Mouse (Mus musculus) hindbrain, embryonic 11.5 days (tissue): ENCODE data around the gene Ino80. TPM values are rescaled to one million over a fixed set of nuclear protein-coding genes. Genes with fewer than 3 reads are reported as not detected.

Experiments
- ATAC-seq: fragments of 200-750 bp; cut with Nextera tagmentation; 2 replicates; pipeline ENCODE4 v1.8.0; 2017; ENCODE audit warnings: mild to moderate bottlenecking, moderate TSS enrichment, moderate library complexity; ENCODE audit not compliant: low FRiP score
- DNase-seq: peaks from one replicate; pipeline ENCODE4 v3.0.0-alpha.2; 2015; ENCODE audit warnings: low spot score
- H3K27ac ChIP-seq: fragments of 300-500 bp; sonication (generic); 2 replicates; pipeline ENCODE4 v1.5.1; 2014; ENCODE audit warnings: mild to moderate bottlenecking, low read depth, low read length
- H3K27me3 ChIP-seq: fragments of 300-500 bp; sonication (generic); 2 replicates; pipeline ENCODE4 v1.6.1; 2014; ENCODE audit warnings: mild to moderate bottlenecking, low read length, moderate library complexity, mixed read lengths; ENCODE audit not compliant: control insufficient read depth, insufficient read depth
- H3K36me3 ChIP-seq: fragments of 300-500 bp; sonication (generic); 2 replicates; pipeline ENCODE4 v1.6.1; 2014; ENCODE audit warnings: mild to moderate bottlenecking, low read length, moderate library complexity, mixed read lengths; ENCODE audit not compliant: control insufficient read depth, insufficient read depth
- H3K4me1 ChIP-seq: fragments of 300-500 bp; sonication (generic); replicated peaks from 2 replicates; pipeline ENCODE4 v1.6.1; 2014; ENCODE audit warnings: low read length, mixed read lengths; ENCODE audit not compliant: control insufficient read depth, insufficient read depth
- H3K4me2 ChIP-seq: fragments of 300-500 bp; sonication (generic); replicated peaks from 2 replicates; pipeline ENCODE4 v1.6.1; 2014; ENCODE audit warnings: mild to moderate bottlenecking, low read depth, low read length
- H3K4me3 ChIP-seq: fragments of 300-500 bp; sonication (generic); 2 replicates; pipeline ENCODE4 v1.5.1; 2014; ENCODE audit warnings: low read depth, low read length
- H3K9ac ChIP-seq: fragments of 300-500 bp; sonication (generic); 2 replicates; pipeline ENCODE4 v1.6.1; 2014; ENCODE audit warnings: low read depth, low read length
- H3K9me3 ChIP-seq: fragments of 300-500 bp; sonication (generic); 2 replicates; pipeline ENCODE4 v1.6.1; 2016; ENCODE audit warnings: low read length; ENCODE audit not compliant: control insufficient read depth
- WGBS: fragments of 180-500 bp; shearing (Covaris S2); extraction: QIAGEN DNeasy Blood & Tissue Kit; methylation state at CpG from one replicate; pipeline ENCODE4 v1.1.7; 2014; 5-methylcytosine and 5-hydroxymethylcytosine counted together
- polyA plus RNA-seq: library from polyadenylated mRNA; unstranded; fragments of >200 nt; fragmentation: Nextera tagmentation; extraction: Ambion mirVana; gene quantifications from 2 replicates; pipeline ENCODE4 v1.2.1, GENCODE M21; 2014

Ino80 gene
- polyA plus RNA-seq, 1 experiment from 2014 or later: 5.6 TPM

- Histone ChIP-seq H3K9ac (no peak overlapping the region), H3K27ac (no peak overlapping the region; the same call in 1 of the 2 replicates)
Measured at GRCm38 (mm10) chr2:119411016-119411415, 66.5 kb downstream of the Ino80 start.

DNA sequence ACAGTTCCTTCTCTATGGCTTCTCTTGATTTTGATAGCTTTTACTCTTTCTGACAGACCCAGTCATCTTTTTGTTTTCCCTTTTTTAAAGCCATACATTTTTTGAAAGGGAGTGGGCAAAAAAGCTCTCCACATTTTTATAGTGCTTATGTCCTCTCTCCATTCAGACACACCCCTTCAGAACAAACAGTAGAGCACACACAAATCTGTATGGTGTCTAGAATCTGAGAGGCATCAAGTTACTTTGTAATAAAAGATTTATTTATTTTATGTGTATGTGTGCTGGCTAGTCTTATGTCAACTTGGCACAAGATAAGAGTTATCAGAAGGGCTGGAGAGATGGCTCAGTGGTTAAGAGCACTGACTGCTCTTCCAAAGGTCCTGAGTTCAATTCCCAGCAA lies 68.8 kb downstream of the Ino80 start:
- H3K9me3 ChIP-seq: no peaks in the 10 kb centered on the region
- H3K27me3 ChIP-seq: no peaks in the 10 kb centered on the region
- no peak overlapping the region for H3K9ac ChIP-seq
- H3K36me3 ChIP-seq: 0 out of 2 replicates have a peak, but pooled peaks cover 2% of the 10 kb centered on the region
- no peak overlapping the region for H3K4me2 ChIP-seq
- H3K4me1 ChIP-seq: no peaks in the 10 kb centered on the region
- H3K27ac ChIP-seq: no peak overlapping the region
- DNase-seq (no peak), ATAC-seq (no peak)
- H3K4me3 ChIP-seq: no peak overlapping the region

More at GRCm38 (mm10) chr2:119411016-119411415, 66.5 kb downstream of the Ino80 start:
- Histone ChIP-seq H3K27me3 (no peaks in the 10 kb centered on the region), H3K4me1 (no peaks in the 10 kb centered on the region), H3K4me2 (no peak overlapping the region), H3K36me3 (0 out of 2 replicates have a peak, but pooled peaks cover 2% of the 10 kb centered on the region), H3K4me3 (no peak overlapping the region), H3K9me3 (no peaks in the 10 kb centered on the region)
- no peak for DNase-seq
- no peak for ATAC-seq
- WGBS: 85% methylated on average over 5 of the region's 5 CpGs

GRCm38 (mm10) chr2:119408278-119408677 lies 69.2 kb downstream of the Ino80 start:
- no peak overlapping the region for H3K9ac ChIP-seq
- H3K27ac ChIP-seq: no peak overlapping the region
- no peaks in the 10 kb centered on the region for H3K27me3 ChIP-seq
- H3K4me3 ChIP-seq: no peak overlapping the region
- DNase-seq (no peak), ATAC-seq (no peak)
- no peaks in the 10 kb centered on the region for H3K4me1 ChIP-seq
- 87% methylated on average over 8 of the region's 8 CpGs for WGBS
- 0 out of 2 replicates have a peak, but pooled peaks cover 2% of the 10 kb centered on the region for H3K36me3 ChIP-seq
- H3K4me2 ChIP-seq: no peak overlapping the region
- H3K9me3 ChIP-seq: no peaks in the 10 kb centered on the region

DNA sequence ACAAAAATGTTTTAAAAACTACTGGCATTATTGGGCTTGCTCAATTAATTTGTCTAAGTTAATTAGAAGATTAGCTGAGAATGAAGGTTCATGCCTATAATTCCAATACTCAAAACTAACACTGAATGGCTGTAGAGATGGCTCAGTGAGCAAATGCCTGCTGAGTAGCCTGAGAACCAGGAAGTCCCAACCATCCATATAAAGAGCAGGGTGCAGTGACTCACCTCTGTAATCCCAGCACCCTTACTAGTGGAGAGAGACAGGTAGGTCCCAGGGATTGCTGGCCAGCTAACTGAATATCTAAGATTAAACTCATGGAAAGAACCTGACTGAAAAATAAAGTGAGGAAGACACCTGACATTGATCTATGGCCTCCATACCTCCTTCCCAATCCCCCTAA lies 78.2 kb downstream of the Ino80 start:
- H3K27me3 ChIP-seq: no peaks in the 10 kb centered on the region
- H3K4me2 ChIP-seq: no peak overlapping the region
- no peak overlapping the region for H3K9ac ChIP-seq
- DNase-seq (no peak), ATAC-seq (no peak)
- no peaks in the 10 kb centered on the region for H3K4me1 ChIP-seq
- H3K9me3 ChIP-seq: no peaks in the 10 kb centered on the region
- no peak overlapping the region for H3K4me3 ChIP-seq
- H3K36me3 ChIP-seq: no peaks in the 10 kb centered on the region
- no peak overlapping the region for H3K27ac ChIP-seq

DNA sequence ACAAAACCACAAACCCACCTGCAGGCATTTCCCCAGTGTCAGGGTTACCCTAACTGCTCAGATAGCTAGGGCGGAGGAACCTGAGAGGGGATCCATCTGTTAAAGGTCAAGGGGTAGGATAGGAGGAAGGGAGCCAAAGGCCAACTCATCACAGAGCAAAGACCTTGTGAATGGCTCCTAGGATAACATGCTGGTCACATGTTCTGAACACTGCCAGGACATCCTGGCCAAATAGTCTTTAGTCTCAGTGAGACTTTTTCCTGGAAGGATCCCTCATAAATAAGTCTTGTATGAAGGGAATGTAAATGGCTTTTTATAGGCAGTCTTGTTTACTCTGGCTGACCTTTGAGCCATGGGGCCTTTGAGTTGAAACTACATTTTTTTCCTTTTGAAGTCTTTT lies 78.8 kb downstream of the Ino80 start:
- 91% methylated on average over 1 of the region's 1 CpGs for WGBS
- Histone ChIP-seq H3K4me3 (no peak overlapping the region), H3K36me3 (no peaks in the 10 kb centered on the region)

GRCm38 (mm10) chr2:119398252-119398651 lies 79.2 kb downstream of the Ino80 start:
- Histone ChIP-seq H3K9ac (no peak overlapping the region), H3K4me1 (no peaks in the 10 kb centered on the region), H3K27ac (no peak overlapping the region), H3K36me3 (no peaks in the 10 kb centered on the region), H3K27me3 (no peaks in the 10 kb centered on the region), H3K4me3 (no peak overlapping the region), H3K9me3 (no peaks in the 10 kb centered on the region), H3K4me2 (no peak overlapping the region)
- DNase-seq: no peak
- no peak for ATAC-seq
- WGBS: 90% methylated on average over 5 of the region's 5 CpGs

More for the DNA sequence above, 78.8 kb downstream of the Ino80 start:
- H3K4me1 ChIP-seq: no peaks in the 10 kb centered on the region
- H3K9me3 ChIP-seq: no peaks in the 10 kb centered on the region
- H3K9ac ChIP-seq: no peak overlapping the region
- H3K27ac ChIP-seq: no peak overlapping the region
- no peak for DNase-seq
- no peaks in the 10 kb centered on the region for H3K27me3 ChIP-seq
- no peak for ATAC-seq
- no peak overlapping the region for H3K4me2 ChIP-seq

DNA sequence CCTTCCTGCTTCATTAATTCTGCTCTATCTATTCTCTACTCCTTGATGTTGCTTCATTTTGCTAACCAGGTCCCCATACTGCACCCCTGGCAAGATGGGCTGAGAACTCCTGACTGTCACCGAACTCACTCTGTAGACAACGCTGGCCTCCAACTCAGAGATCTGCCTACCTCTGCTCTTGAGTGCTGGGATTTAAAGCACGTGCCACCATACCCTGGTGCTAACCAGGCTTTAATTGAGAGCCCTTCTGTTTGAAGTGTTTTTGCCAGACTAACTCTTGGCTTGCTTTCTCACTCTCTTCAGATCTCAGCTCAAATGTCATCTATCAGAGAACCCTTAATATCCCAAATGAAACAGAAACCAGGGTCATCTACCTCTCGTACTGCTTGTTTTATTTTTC lies 87.5 kb downstream of the Ino80 start:
- Histone ChIP-seq H3K27me3 (no peaks in the 10 kb centered on the region), H3K4me1 (no peaks in the 10 kb centered on the region), H3K36me3 (0 out of 2 replicates have a peak, but pooled peaks cover 2% of the 10 kb centered on the region), H3K9ac (no peak overlapping the region), H3K27ac (no peak overlapping the region), H3K4me3 (no peak overlapping the region), H3K4me2 (no peak overlapping the region), H3K9me3 (no peaks in the 10 kb centered on the region)
- ATAC-seq (no peak), DNase-seq (no peak)
- 95% methylated on average over 4 of the region's 4 CpGs for WGBS

DNA sequence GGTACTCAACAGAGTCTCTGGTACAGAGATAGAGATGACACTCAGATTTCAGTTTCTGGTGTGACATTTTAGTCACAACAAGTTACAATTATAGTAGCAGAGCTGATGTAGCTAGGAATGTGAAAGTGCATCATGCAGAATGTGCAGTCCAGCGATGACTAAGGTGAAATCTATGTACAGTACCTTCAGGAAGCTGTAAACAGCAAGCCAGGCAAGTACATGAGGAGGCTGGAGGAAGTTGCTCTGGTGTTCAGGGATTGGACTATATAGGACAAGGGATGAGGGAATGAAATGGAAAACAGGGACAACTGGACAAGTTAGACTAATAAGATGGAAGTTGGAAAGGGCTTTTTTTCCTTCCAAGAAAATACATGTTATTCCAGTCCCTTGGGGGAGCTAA lies 89.2 kb downstream of the Ino80 start:
- H3K36me3 ChIP-seq: 0 out of 2 replicates have a peak, but pooled peaks cover 2% of the 10 kb centered on the region
- 89% methylated on average over 1 of the region's 1 CpGs for WGBS
- H3K4me1 ChIP-seq: no peaks in the 10 kb centered on the region

GRCm38 (mm10) chr2:119379455-119379854 lies 98.0 kb downstream of the Ino80 start:
- Histone ChIP-seq H3K27ac (no peak overlapping the region), H3K4me3 (no peak overlapping the region), H3K36me3 (peaks cover 10% of the 10 kb centered on the region; the same call in 1 of the 2 replicates), H3K27me3 (no peaks in the 10 kb centered on the region), H3K4me1 (no peaks in the 10 kb centered on the region), H3K9me3 (no peaks in the 10 kb centered on the region), H3K4me2 (no peak overlapping the region), H3K9ac (no peak overlapping the region)
- no peak for ATAC-seq
- DNase-seq: no peak
- WGBS: 92% methylated on average over 3 of the region's 3 CpGs

More for the DNA sequence above, 89.2 kb downstream of the Ino80 start:
- ATAC-seq: no peak
- Histone ChIP-seq H3K9ac (no peak overlapping the region), H3K4me2 (no peak overlapping the region), H3K27ac (no peak overlapping the region), H3K4me3 (no peak overlapping the region), H3K27me3 (no peaks in the 10 kb centered on the region), H3K9me3 (no peaks in the 10 kb centered on the region)
- no peak for DNase-seq
